Mouse (Mus musculus): ENCODE measurements around the gene Arsk.

Arsk gene

DNA sequence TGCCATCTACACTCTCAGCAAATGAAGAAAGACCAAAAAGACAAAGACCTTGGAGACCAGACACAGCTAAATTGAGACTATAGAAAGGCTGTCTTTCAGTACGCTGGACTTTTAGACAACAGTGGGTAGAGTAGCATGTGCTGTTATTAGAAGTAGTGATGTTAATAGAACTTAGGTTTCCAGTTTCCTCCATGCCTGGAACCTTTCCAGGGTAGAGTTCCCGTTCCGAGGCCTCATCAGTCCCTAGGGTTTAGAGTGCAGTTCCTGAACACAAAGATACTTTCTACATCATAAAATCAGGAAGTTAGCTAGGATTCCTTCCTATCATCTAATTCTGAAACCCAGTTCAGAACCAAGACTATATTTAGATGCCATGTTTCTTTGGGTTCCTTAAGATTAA lies 73.9 kb downstream of the Arsk start:
- DNase-seq (ENCODE audit: low spot score in 2 of 2) = no peak

DNA sequence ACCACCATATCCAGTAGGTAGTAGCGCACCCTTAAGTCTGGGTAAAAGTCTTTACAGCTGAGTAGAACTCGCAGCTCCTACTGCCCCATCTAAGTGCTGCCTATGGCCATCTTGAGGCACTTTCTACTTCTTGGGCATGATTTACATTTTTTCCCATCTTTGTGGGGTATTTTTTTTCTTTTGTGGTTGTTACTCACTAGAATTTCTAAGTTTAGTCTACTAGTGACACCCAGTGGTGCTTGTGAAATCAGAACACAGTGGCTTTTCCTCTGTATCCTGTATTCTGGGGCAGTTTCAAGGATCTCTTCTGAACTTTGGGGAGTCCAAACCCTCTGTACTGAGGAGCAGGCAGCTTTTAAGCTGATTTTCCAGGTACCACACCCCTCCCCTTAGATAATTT lies 76.7 kb downstream of the Arsk start:
- no peak for DNase-seq (ENCODE audit: low spot score in 2 of 2)

DNA sequence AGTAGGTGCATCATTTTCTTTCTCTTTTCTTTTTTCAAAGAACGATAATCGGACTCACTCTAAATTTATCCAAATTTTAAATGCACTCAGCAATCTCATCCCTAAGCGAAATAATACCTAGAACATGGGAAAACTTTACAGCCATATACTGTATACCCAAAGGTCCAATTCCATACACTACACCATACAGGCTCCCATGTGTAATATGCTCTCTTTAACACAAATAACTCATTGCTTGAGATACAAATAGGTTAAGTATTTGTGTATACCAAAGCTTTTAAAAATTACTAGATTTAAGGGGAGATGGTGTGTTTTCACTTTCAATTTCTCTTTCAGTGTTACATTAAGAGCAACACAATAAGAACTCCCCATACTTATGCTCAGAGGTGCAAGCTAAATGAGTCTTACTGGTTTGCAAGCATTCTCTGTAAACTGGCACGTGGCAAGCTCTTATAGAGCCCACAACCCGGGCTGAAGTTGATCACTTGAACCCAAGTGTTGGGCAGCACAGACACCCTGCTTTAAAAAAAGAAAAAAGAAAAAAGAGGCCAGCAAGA lies 79.5 kb downstream of the Arsk start:
- DNase-seq (ENCODE audit: low spot score in 2 of 2) = no peak

DNA sequence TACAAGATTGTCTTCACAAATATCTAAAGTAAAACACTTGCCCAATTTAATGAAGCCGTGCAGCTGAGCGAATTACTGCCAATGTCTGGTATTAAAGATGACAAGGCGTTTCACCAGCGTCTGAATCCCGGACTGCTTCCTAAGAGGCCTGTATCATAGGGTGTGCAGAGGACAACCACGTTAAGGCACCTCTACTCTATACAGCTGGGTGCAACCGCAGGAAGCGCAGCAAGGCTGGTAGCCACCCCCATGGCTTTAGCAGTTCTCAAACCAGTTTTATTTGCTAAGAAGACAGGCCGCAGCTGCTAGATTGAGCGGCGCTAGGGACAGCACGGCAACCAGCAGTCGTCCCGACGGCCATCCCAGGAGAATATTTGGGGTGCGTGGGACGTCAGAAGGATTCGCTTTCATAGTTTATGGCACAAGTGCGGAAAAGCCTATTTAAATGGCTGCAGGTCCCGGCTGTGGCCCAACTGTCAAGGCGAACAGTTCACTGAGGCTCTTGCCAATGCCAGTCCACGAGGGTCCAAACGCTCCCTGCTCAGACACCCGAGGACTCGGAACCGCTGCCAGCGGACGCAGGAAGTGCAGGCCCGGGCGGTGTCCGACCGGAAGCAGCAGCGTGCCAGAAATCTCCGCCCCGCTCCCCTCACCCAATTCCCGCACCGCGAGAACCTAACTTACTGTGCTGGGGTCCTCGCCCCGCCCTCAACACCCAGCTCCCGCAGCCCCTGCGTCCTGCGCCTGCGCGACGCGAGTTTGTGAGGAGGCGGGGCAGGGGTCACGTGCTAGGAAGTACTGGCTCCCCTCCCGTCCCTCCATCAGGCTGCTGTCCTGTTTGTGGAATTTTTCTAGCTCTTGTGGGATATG lies 80.3 kb downstream of the Arsk start, which contains the start of gene Rfesd:
TSS of gene Rfesd (minus strand) at position 746 of the 870 bp plus-strand sequence.
- DNase-seq (ENCODE audit: low spot score in 2 of 2) = peak; percentile 90 to 95

DNA sequence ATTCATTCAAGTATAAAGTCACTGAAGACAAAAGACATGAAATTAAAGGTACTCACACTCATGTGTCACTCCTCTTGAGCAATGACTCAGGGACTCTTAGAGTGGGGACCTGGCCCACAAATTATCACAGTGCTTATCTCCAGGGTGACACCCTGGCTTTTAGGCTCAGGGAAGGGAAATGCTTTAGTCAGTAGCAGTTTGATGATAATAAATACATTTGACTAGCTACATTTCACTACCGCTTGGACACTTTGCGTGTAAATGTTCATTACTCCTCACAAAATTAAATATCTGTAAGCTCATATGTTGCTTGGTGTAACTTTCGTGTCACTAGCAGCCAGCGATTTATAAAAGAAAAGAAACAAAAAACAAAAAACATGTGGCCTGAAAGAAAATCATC lies 81.0 kb downstream of the Arsk start:
- no peak for DNase-seq (ENCODE audit: low spot score in 2 of 2)

DNA sequence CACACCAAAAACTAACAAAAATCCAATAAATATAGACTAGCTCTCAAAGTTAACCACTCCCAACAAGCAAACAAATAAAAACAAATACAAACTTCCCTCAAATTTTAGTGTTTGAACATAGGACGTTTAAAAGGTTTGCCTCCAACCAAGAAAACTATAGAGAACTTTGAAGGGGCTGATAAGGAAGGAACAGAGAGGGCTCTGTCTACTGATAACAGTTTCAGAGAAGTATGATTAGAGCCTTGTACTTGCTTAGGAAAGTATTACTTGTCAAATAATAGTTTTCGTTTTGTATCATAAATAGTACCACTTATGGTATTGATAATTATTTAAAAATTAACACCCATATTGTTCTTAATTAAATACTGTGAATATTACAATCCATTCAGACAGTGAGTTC lies 83.9 kb downstream of the Arsk start:
- DNase-seq (ENCODE audit: low spot score in 2 of 2) = no peak
